Comparison of ENCODE assay signal across 10 mouse cellular contexts in the genomic region with DNA sequence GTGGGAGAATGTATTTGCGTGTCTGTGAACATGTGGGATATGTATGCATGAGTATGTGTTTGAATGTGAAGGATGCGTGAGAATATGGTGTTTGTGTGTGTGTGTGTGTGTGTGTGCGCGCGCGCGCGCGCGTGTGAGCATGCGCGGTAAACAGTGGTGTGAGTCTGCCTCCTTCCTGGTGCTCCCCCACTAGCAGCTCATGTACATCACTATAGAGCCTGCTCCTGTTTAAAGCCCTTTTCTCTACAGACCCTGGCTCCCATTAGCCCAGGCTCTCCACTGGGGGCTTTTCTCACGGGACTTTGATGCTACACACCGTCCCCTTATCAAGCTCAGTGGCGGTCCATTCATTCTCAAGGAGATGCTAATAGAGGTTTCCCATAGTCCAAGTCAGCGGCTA. TPM values are rescaled to one million over a fixed set of nuclear protein-coding genes. Genes with fewer than 3 reads are reported as not detected.
A peak's percentile ranks its signal among the peaks of the same experiment; 100 is the strongest.
DNase-seq lines count a peak whose midpoint lies in the region; ATAC-seq lines count a peak whose summit lies in the region.
"Had no signal": no experiment of that assay in that cellular context is flagged by ENCODE, and none has a peak within 500 bp of the region (broad histone marks: within the 10 kb centered on the region; RNA-seq: fewer than 3 reads in every experiment).

No protein-coding gene starts in this region.

- H3K9ac ChIP-seq in heart, embryonic 12.5 days = no peak overlapping the region
- H3K9ac ChIP-seq in forebrain, embryonic 15.5 days (replicated peaks) = no peak overlapping the region
- H3K9ac ChIP-seq in midbrain, embryonic 11.5 days (ENCODE audit: low read length) = 0 out of 2 replicates have a peak overlapping the region, but pooled peaks have one; percentile 3
- H3K9ac ChIP-seq: heart, embryonic 15.5 days had no signal

- DNase-seq in heart, postnatal 36 days = no peak
- DNase-seq in R1 (ENCODE audit: low read depth, low spot score) = peak; percentile 82
- DNase-seq in midbrain, embryonic 11.5 days (ENCODE audit: low spot score, missing footprints) = no peak
- DNase-seq in left cerebral cortex, postnatal 25 days (ENCODE audit: low spot score in 2 of 2) = no peak
- DNase-seq in layer of hippocampus, adult 8-10 months (ENCODE audit: low spot score in 2 of 2) = no peak
- no peak for DNase-seq in kidney, postnatal 14 days

- H3K9me3 ChIP-seq in heart, embryonic 12.5 days (replicated peaks) = no peaks in the 10 kb centered on the region
- H3K9me3 ChIP-seq in forebrain, embryonic 15.5 days = no peaks in the 10 kb centered on the region
- H3K9me3 ChIP-seq in midbrain, embryonic 11.5 days (ENCODE audit: control insufficient read depth, low read length) = no peaks in the 10 kb centered on the region
- H3K9me3 ChIP-seq: heart, embryonic 15.5 days had no signal

- H3K4me3 ChIP-seq in heart, embryonic 12.5 days = 0 out of 2 replicates have a peak overlapping the region, but pooled peaks have one; percentile 21
- no peak overlapping the region for H3K4me3 ChIP-seq in forebrain, embryonic 15.5 days
- no peak overlapping the region for H3K4me3 ChIP-seq in midbrain, embryonic 11.5 days (ENCODE audit: low read depth, low read length)
- H3K4me3 ChIP-seq: heart, embryonic 15.5 days had no signal

- H3K36me3 ChIP-seq in heart, embryonic 12.5 days = no peaks in the 10 kb centered on the region
- H3K36me3 ChIP-seq in forebrain, embryonic 15.5 days = no peaks in the 10 kb centered on the region
- no peaks in the 10 kb centered on the region for H3K36me3 ChIP-seq in midbrain, embryonic 11.5 days (ENCODE audit: control insufficient read depth, insufficient read depth, low read length)
- H3K36me3 ChIP-seq: heart, embryonic 15.5 days had no signal

- 45% methylated on average over 16 of the region's 16 CpGs for WGBS in heart, embryonic 12.5 days
- 32% methylated on average over 16 of the region's 16 CpGs for WGBS in forebrain, embryonic 15.5 days
- WGBS in midbrain, embryonic 11.5 days = 51% methylated on average over 16 of the region's 16 CpGs

- H3K4me2 ChIP-seq in heart, embryonic 12.5 days = peak overlapping the region; percentile 46
- H3K4me2 ChIP-seq in forebrain, embryonic 15.5 days (replicated peaks) = peak overlapping the region; percentile 16
- H3K4me2 ChIP-seq in midbrain, embryonic 11.5 days = peak overlapping the region; percentile 14
- H3K4me2 ChIP-seq: heart, embryonic 15.5 days had no signal

- H3K27me3 ChIP-seq in heart, embryonic 12.5 days (replicated peaks) = no peaks in the 10 kb centered on the region; the same call in 1 of the 2 replicates
- no peaks in the 10 kb centered on the region for H3K27me3 ChIP-seq in forebrain, embryonic 15.5 days
- H3K27me3 ChIP-seq in midbrain, embryonic 11.5 days (ENCODE audit: control insufficient read depth, insufficient read depth, low read length) = no peaks in the 10 kb centered on the region
- H3K27me3 ChIP-seq: heart, embryonic 15.5 days had no signal

- intact Hi-C loops in heart, postnatal 36 days (cut with DNase I) = no loop called here
- intact Hi-C loops in left cerebral cortex, postnatal 25 days (cut with DNase I) = no loop called here

- H3K27ac ChIP-seq in heart, embryonic 12.5 days (ENCODE audit: poor library complexity, severe bottlenecking) = no peak overlapping the region
- H3K27ac ChIP-seq in forebrain, embryonic 15.5 days (replicated peaks) = peak overlapping the region; percentile 74
- H3K27ac ChIP-seq in midbrain, embryonic 11.5 days (ENCODE audit: low read depth, low read length) = no peak overlapping the region
- H3K27ac ChIP-seq: heart, embryonic 15.5 days had no signal

- no peak for ATAC-seq in heart, embryonic 12.5 days (ENCODE audit: insufficient number of reproducible peaks, low FRiP score)
- peak; percentile 62 for ATAC-seq in forebrain, embryonic 15.5 days (replicated peaks)
- no peak for ATAC-seq in midbrain, embryonic 11.5 days (ENCODE audit: low FRiP score)
- ATAC-seq: lung, postnatal 0 days had no signal

- no peaks in the 10 kb centered on the region for H3K4me1 ChIP-seq in heart, embryonic 12.5 days (replicated peaks)
- H3K4me1 ChIP-seq in forebrain, embryonic 15.5 days = peaks cover 12% of the 10 kb centered on the region
- no peaks in the 10 kb centered on the region; the same call in 1 of the 2 replicates for H3K4me1 ChIP-seq in midbrain, embryonic 11.5 days (ENCODE audit: control insufficient read depth, insufficient read depth, low read length)
- H3K4me1 ChIP-seq: heart, embryonic 15.5 days had no signal

RNA-seq across cellular contexts. Expression of gene Mcur1, which starts 23.0 kb away (rescaled TPM):
- 18.2 and 19.7 TPM in 2 replicates for polyA plus RNA-seq in heart, embryonic 12.5 days (2016; fragmentation: Nextera tagmentation; extraction: Ambion mirVana)
- total RNA-seq in heart, postnatal 36 days (2021) = 10 to 100 TPM; 45.6 to 49.1 TPM
- polyA plus RNA-seq in forebrain, embryonic 15.5 days (2015; fragmentation: Nextera tagmentation; extraction: Ambion mirVana) = 7.5 and 8.6 TPM in 2 replicates
- polyA plus RNA-seq in midbrain, embryonic 11.5 days (2014; fragmentation: Nextera tagmentation; extraction: Ambion mirVana) = 10.8 and 11.2 TPM in 2 replicates
- 10 to 100 TPM; 14.2 to 16.9 TPM for total RNA-seq in left cerebral cortex, postnatal 25 days (2021)
- 10 to 100 TPM; 21.4 to 34.0 (median 27.0) TPM for total RNA-seq in layer of hippocampus, adult 8-10 months (2022)

RNA-seq across cellular contexts. Expression of gene Rnf182, which starts 32.5 kb away (rescaled TPM):
- polyA plus RNA-seq in heart, embryonic 12.5 days (2016; fragmentation: Nextera tagmentation; extraction: Ambion mirVana) = 1.7 and 2.7 TPM in 2 replicates
- under 1 TPM in 1 of 2 experiments, not detected in 1; 0.28 TPM for total RNA-seq in heart, postnatal 36 days (2021)
- 47.8 and 50.8 TPM in 2 replicates for polyA plus RNA-seq in forebrain, embryonic 15.5 days (2015; fragmentation: Nextera tagmentation; extraction: Ambion mirVana)
- 7.6 and 7.7 TPM in 2 replicates for polyA plus RNA-seq in midbrain, embryonic 11.5 days (2014; fragmentation: Nextera tagmentation; extraction: Ambion mirVana)
- 1 to 10 TPM; 6.9 to 7.1 TPM for total RNA-seq in left cerebral cortex, postnatal 25 days (2021)
- total RNA-seq in layer of hippocampus, adult 8-10 months (2022) = 10 to 100 TPM; 27.6 to 38.1 (median 32.3) TPM

Comparison
In these comparisons a context has a peak if more than half of its experiments do, and no peak if none do; other contexts are left out.
1. RNA of gene Rnf182, which starts 32.5 kb away (total RNA-seq): 27.6 to 38.1 TPM in layer of hippocampus, adult 8-10 months and 6.9 to 7.1 TPM in left cerebral cortex, postnatal 25 days; 0.28 TPM in heart, postnatal 36 days; every median in the first group is over 4 times any median in the second.
2. Peak in every context shown above with its lines, with median percentiles within 50 percentile points of each other: H3K4me2 ChIP-seq.